Mouse (Mus musculus): ENCODE measurements around the gene Pld3. TPM values are rescaled to one million over a fixed set of nuclear protein-coding genes. Genes with fewer than 3 reads are reported as not detected.

The Pld3 gene
- total and polyA plus RNA-seq, 3 experiments = 11.1 to 22.8 TPM; not detected in 1

DNA sequence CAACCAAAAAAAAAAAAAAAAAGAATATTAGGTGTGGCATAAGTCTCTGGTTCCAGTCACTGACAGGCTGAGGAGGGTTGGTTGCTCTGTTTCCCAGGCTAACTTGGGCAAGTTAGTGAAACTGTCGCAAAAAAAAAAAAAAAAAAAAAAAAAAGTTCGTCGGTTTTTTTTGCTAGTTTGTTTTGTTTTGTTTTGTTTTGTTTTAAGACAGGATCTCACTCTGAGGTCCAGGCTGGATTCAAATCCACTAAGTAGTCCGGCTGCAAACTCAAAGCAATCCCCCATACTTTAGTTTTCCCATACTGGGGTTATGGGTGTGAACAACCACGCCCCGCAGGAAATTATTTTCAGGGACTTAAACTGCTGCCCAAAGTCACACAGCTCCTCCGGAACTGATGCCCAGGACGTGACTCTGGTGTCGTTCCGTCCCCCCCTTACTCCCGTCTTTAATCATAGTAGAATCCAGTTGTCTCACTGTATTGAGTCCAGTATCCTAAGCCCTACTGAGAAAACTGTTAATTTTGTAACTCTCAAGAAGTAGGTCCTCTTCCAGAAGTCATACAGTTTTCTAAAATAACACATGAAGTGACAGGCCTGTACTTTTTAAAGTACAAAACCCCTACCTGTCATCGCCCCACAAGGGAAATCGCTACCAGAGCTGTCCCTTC, 66.8 kb downstream of the Pld3 start (continued):
- TF ChIP-seq ZKSCAN1 (IDR thresholded peaks at IDR 0.05; ENCODE audit: low read depth, low read length) (no peak), E2F4 (IDR thresholded peaks at IDR 0.05; ENCODE audit: borderline replicate concordance, low read depth, low read length) (no peak)

DNA sequence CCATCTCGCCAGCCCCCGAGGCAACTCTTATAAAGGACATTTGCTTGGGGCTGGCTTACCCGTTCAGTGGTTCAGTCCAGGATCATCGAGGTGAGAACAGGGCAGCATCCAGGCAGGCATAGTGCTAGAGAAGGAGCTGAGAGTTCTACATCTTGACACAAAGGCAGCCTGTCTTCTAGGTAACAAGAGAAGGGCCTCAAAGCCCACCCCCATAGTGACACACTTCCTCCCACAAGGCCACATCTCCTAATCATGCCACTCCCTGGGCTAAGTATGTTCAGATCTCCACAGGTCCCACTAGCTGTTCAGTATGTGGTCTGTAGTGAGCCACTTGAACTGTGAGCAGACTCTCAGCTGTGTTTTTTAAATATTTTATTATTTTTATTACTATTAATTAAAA, 69.2 kb downstream of the Pld3 start:
- H3K4me1 ChIP-seq (ENCODE audit: control insufficient read depth in 1 of 2, insufficient read depth in 2 of 2, low read length in 2 of 2) = peaks cover 10 to 28% of the 10 kb centered on the region in 2 experiments
- DNase-seq (ENCODE audit: low read depth, low spot score) = peak; percentile 59
- no peak overlapping the region for H3K27ac ChIP-seq (ENCODE audit: control insufficient read depth, low read depth, low read length)
- no peaks in the 10 kb centered on the region for H3K27me3 ChIP-seq (ENCODE audit: control insufficient read depth in 1 of 2, insufficient read depth in 2 of 2, low read length in 2 of 2)
- peaks cover 0 to 33% of the 10 kb centered on the region in 2 experiments; a peak in 2 of 4 replicates for H3K36me3 ChIP-seq (ENCODE audit: control insufficient read depth in 1 of 2, insufficient read depth in 2 of 2, low read length in 2 of 2)
- H3K9me3 ChIP-seq (replicated peaks; ENCODE audit: insufficient read depth, low read length) = no peaks in the 10 kb centered on the region
- H3K9ac ChIP-seq (ENCODE audit: control insufficient read depth, low read depth, low read length, poor library complexity, severe bottlenecking) = no peak overlapping the region
- H3K4me3 ChIP-seq (ENCODE audit: control insufficient read depth in 1 of 2, insufficient read depth in 1 of 2, low read depth in 2 of 2, low read length in 2 of 2) = no peak overlapping the region
- peaks cover 5% of the 10 kb centered on the region for H3K79me2 ChIP-seq (ENCODE audit: control insufficient read depth, insufficient read depth, low read length, poor library complexity)
- no peak for TF ChIP-seq MYB (IDR thresholded peaks at IDR 0.05; ENCODE audit: low read depth, low read length)
- no peak for TF ChIP-seq USF1 (IDR thresholded peaks at IDR 0.05; ENCODE audit: low read depth, low read length)
- TF ChIP-seq NELFE (IDR thresholded peaks at IDR 0.05; ENCODE audit: low read depth, low read length) = 0 out of 2 replicates have a peak, but pooled peaks have one; percentile 27
- peak; percentile 41; the same call in 1 of the 2 replicates for TF ChIP-seq TBP (IDR thresholded peaks at IDR 0.05; ENCODE audit: low read depth, low read length)
- peak in 1 of 2 experiments; percentile 36; a peak in 1 of 4 replicates for TF ChIP-seq POLR2A (IDR thresholded peaks at IDR 0.05; ENCODE audit: control insufficient read depth in 1 of 2, insufficient read depth in 1 of 2, low read depth in 1 of 2, low read length in 2 of 2, poor library complexity in 1 of 2)
- TF ChIP-seq MAFK (IDR thresholded peaks at IDR 0.05; ENCODE audit: borderline replicate concordance, low read depth, low read length) = no peak
- TF ChIP-seq RAD21 (IDR thresholded peaks at IDR 0.05; ENCODE audit: low read depth, low read length) = no peak
- peak; percentile 44; the same call in 1 of the 2 replicates for TF ChIP-seq HCFC1 (IDR thresholded peaks at IDR 0.05; ENCODE audit: low read depth, low read length)

Other genes starting within 250 kb of the Pld3 start
- gene Ltbp4, start 215.5 kb downstream of the Pld3 start, total RNA-seq (2012; rRNA removed) = 2.2 and 2.9 TPM in 2 replicates
- gene Ltbp4, start 215.5 kb downstream of the Pld3 start, polyA plus RNA-seq (2012; ENCODE audit: insufficient read depth in 1 of 2, insufficient read length in 2 of 2, low read depth in 1 of 2, low replicate concordance in 2 of 2, missing spikeins in 1 of 2) = 10 to 100 TPM in 1 of 2 experiments, not detected in 1; 14.2 TPM
- 24.2 and 25.4 TPM in 2 replicates for gene Shkbp1, start 197.2 kb downstream of the Pld3 start, total RNA-seq (2012; rRNA removed)
- 10 to 100 TPM in 1 of 2 experiments, not detected in 1; 77.0 TPM for gene Shkbp1, start 197.2 kb downstream of the Pld3 start, polyA plus RNA-seq (2012; ENCODE audit: insufficient read depth in 1 of 2, insufficient read length in 2 of 2, low read depth in 1 of 2, low replicate concordance in 2 of 2, missing spikeins in 1 of 2)
- 0.42 TPM in 1 of 2 replicates, not detected in the other for gene Gm20479, start 195.8 kb downstream of the Pld3 start, total RNA-seq (2012; rRNA removed)
- gene Gm20479, start 195.8 kb downstream of the Pld3 start, polyA plus RNA-seq (2012; ENCODE audit: insufficient read depth in 1 of 2, insufficient read length in 2 of 2, low read depth in 1 of 2, low replicate concordance in 2 of 2, missing spikeins in 1 of 2) = 1 to 10 TPM in 1 of 2 experiments, not detected in 1; 2.7 TPM
- 0.19 and 0.36 TPM in 2 replicates for gene Sptbn4, start 105.5 kb downstream of the Pld3 start, total RNA-seq (2012; rRNA removed)
- under 1 TPM in 1 of 2 experiments, not detected in 1; 0.68 TPM for gene Sptbn4, start 105.5 kb downstream of the Pld3 start, polyA plus RNA-seq (2012; ENCODE audit: insufficient read depth in 1 of 2, insufficient read length in 2 of 2, low read depth in 1 of 2, low replicate concordance in 2 of 2, missing spikeins in 1 of 2)
- 183 and 245 TPM in 2 replicates for gene Blvrb, start 105.2 kb downstream of the Pld3 start, total RNA-seq (2012; rRNA removed)
- 100 to 1,000 TPM in 1 of 2 experiments, not detected in 1; 210 TPM for gene Blvrb, start 105.2 kb downstream of the Pld3 start, polyA plus RNA-seq (2012; ENCODE audit: insufficient read depth in 1 of 2, insufficient read length in 2 of 2, low read depth in 1 of 2, low replicate concordance in 2 of 2, missing spikeins in 1 of 2)
- 2.0 and 2.4 TPM in 2 replicates for gene Sertad3, start 79.5 kb downstream of the Pld3 start, total RNA-seq (2012; rRNA removed)
- gene Sertad3, start 79.5 kb downstream of the Pld3 start, polyA plus RNA-seq (2012; ENCODE audit: insufficient read depth in 1 of 2, insufficient read length in 2 of 2, low read depth in 1 of 2, low replicate concordance in 2 of 2, missing spikeins in 1 of 2) = 1 to 10 TPM in 1 of 2 experiments, not detected in 1; 6.7 TPM
- 9.9 and 12.4 TPM in 2 replicates for gene Sertad1, start 66.3 kb downstream of the Pld3 start, total RNA-seq (2012; rRNA removed)
- 10 to 100 TPM in 1 of 2 experiments, not detected in 1; 10.6 TPM for gene Sertad1, start 66.3 kb downstream of the Pld3 start, polyA plus RNA-seq (2012; ENCODE audit: insufficient read depth in 1 of 2, insufficient read length in 2 of 2, low read depth in 1 of 2, low replicate concordance in 2 of 2, missing spikeins in 1 of 2)
- 0.39 TPM in 2 replicates for gene Prx, start 53.9 kb downstream of the Pld3 start, total RNA-seq (2012; rRNA removed)
- gene Prx, start 53.9 kb downstream of the Pld3 start, polyA plus RNA-seq (2012; ENCODE audit: insufficient read depth in 1 of 2, insufficient read length in 2 of 2, low read depth in 1 of 2, low replicate concordance in 2 of 2, missing spikeins in 1 of 2) = 1 to 10 TPM in 1 of 2 experiments, not detected in 1; 1.4 TPM
- not detected in 2 replicates for gene Hipk4, start 30.0 kb downstream of the Pld3 start, total RNA-seq (2012; rRNA removed)
- gene Hipk4, start 30.0 kb downstream of the Pld3 start, polyA plus RNA-seq (2012; ENCODE audit: insufficient read depth in 1 of 2, insufficient read length in 2 of 2, low read depth in 1 of 2, low replicate concordance in 2 of 2, missing spikeins in 1 of 2) = under 1 TPM in 1 of 2 experiments, not detected in 1; 0.26 TPM
- 5.9 and 6.6 TPM in 2 replicates for gene 2310022A10Rik, start within 50 bp of the Pld3 start, total RNA-seq (2012; rRNA removed)
- 10 to 100 TPM in 1 of 2 experiments, not detected in 1; 33.2 TPM for gene 2310022A10Rik, start within 50 bp of the Pld3 start, polyA plus RNA-seq (2012; ENCODE audit: insufficient read depth in 1 of 2, insufficient read length in 2 of 2, low read depth in 1 of 2, low replicate concordance in 2 of 2, missing spikeins in 1 of 2)
- 69.0 and 73.5 TPM in 2 replicates for gene Akt2, start 38.3 kb upstream of the Pld3 start, total RNA-seq (2012; rRNA removed)
- gene Akt2, start 38.3 kb upstream of the Pld3 start, polyA plus RNA-seq (2012; ENCODE audit: insufficient read depth in 1 of 2, insufficient read length in 2 of 2, low read depth in 1 of 2, low replicate concordance in 2 of 2, missing spikeins in 1 of 2) = 100 to 1,000 TPM in 1 of 2 experiments, not detected in 1; 127 TPM
- gene Ttc9b, start 100.7 kb upstream of the Pld3 start, total RNA-seq (2012; rRNA removed) = 0.13 and 0.19 TPM in 2 replicates
- gene Ttc9b, start 100.7 kb upstream of the Pld3 start, polyA plus RNA-seq (2012; ENCODE audit: insufficient read depth in 1 of 2, insufficient read length in 2 of 2, low read depth in 1 of 2, low replicate concordance in 2 of 2, missing spikeins in 1 of 2) = under 1 TPM in 1 of 2 experiments, not detected in 1; 0.19 TPM
- gene Map3k10, start 121.4 kb upstream of the Pld3 start, total RNA-seq (2012; rRNA removed) = 22.0 and 24.8 TPM in 2 replicates
- gene Map3k10, start 121.4 kb upstream of the Pld3 start, polyA plus RNA-seq (2012; ENCODE audit: insufficient read depth in 1 of 2, insufficient read length in 2 of 2, low read depth in 1 of 2, low replicate concordance in 2 of 2, missing spikeins in 1 of 2) = 10 to 100 TPM in 1 of 2 experiments, not detected in 1; 33.3 TPM
- 1.6 and 1.9 TPM in 2 replicates for gene Zfp607b, start 136.1 kb upstream of the Pld3 start, total RNA-seq (2012; rRNA removed)
- 1 to 10 TPM in 1 of 2 experiments, not detected in 1; 2.3 TPM for gene Zfp607b, start 136.1 kb upstream of the Pld3 start, polyA plus RNA-seq (2012; ENCODE audit: insufficient read depth in 1 of 2, insufficient read length in 2 of 2, low read depth in 1 of 2, low replicate concordance in 2 of 2, missing spikeins in 1 of 2)
- 6.5 and 6.7 TPM in 2 replicates for gene Zfp60, start 178.2 kb upstream of the Pld3 start, total RNA-seq (2012; rRNA removed)
- gene Zfp60, start 178.2 kb upstream of the Pld3 start, polyA plus RNA-seq (2012; ENCODE audit: insufficient read depth in 1 of 2, insufficient read length in 2 of 2, low read depth in 1 of 2, low replicate concordance in 2 of 2, missing spikeins in 1 of 2) = 100 to 1,000 TPM in 1 of 2 experiments, 1 to 10 TPM in 1; 4.2 to 137 TPM